Mouse (Mus musculus) mouse trophoblast stem cell (cell line): ENCODE data around the gene Shisa9.

Experiments used
- in situ Hi-C, 2 experiments: fragments of 300-500 bp; cut with MseI, MboI; formaldehyde crosslinking; loops; 2 replicates in 1 of 2; 3 replicates in 1 of 2; pipeline ENCODE4 v1.15.1; 2025

Gene Shisa9

DNA sequence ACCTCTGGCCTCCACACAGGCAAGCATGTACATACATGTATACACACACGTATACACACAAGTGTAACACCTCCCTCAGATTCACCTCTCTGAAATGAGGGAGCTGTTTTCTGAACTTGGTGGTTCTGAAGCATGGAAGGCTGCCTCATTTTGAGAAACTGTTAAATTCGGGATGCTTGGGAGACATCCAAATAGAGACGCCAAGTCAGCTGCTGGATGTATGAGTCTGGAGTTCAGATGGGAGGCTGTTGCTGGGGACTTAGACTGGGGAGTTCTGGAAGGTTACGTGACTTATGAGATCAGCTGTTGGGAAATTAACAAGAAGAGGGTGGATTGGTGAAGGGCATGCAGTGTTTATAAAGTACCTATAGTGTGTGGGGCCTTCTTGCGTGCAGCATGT is 88.7 kb downstream of the Shisa9 start:
- in situ Hi-C loops: no loop called here

- in situ Hi-C loops: no loop called here
These were observed 92.4 kb downstream of the Shisa9 start for GRCm38 (mm10) chr16:12076270-12076669.

GRCm38 (mm10) chr16:12076700-12077099 is 92.8 kb downstream of the Shisa9 start:
- in situ Hi-C loops: no loop called here

DNA sequence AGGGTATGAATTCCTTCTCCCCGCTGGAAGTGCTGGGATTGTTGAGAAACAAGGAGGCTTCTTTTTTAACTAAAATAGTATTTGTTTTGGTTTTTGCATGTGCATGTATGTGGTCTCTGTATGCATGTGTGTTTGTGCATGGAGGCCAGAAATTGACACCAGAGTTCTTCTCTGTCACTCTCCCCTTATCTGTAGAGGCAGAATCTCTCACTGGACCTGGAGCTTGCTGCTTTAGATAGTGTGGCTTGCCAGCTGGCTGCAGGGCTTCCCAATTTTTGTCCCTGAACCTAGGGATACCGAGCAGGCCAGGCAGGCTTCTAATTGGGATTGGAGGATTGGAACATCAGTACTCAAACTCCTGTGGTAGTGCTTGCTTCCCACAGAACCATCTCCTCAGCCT is 99.2 kb downstream of the Shisa9 start:
- in situ Hi-C loops: no loop called here

DNA sequence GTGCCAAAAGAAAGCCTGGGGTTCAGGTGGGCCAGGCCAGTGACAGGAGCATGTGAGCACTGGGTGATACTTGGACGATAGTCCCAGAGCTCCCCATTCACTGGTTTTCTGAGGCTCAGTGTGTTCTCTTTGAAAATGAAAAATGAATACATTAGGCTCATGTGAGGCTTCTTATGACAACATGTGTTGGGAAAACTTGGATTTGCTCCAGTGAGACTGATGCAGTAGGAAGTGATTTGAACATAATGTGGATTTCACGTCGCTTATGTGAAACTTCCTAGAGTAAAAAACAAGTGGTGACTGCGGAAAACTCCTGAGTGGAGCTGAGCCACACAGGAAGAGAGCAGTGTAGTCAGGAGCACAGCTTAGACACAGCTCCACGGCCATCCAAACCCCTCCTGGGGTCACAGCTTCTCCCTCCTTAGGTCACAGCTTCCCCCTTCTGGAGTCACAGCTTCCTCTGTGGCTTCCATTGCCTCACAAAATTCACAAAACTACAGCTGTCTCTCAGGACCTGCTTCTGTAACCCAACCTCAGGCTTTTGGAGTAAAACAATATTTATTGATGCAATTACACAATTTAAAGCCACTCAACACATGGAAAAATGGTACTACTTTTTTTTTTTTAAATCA is 106.8 kb downstream of the Shisa9 start:
- in situ Hi-C loops: no loop called here

GRCm38 (mm10) chr16:12093253-12093652 is 109.3 kb downstream of the Shisa9 start:
- in situ Hi-C loops: no loop called here

DNA sequence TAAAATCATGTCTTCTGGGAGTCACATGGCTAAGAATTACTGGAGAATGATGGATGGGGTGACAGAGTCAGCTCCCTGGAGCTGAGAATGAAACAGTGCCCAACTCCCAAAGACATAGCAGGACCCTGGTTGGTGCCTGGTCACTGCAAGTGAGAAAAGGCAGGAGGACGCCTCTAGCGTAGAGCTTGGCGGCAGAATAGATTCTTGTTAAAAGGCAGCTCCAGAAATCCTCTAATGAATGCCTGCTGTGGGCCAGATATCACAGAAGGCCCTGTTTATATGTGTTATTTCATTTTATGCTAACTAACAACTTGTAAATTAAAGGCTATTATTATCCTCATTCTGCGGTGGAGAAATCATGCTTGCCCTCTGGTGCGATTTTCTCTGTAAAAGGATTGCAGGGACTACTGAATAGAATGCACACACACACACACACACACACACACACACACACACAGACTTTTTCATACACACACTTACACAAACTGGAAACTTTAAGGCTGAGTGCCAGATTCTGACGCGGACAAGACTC is 110.9 kb downstream of the Shisa9 start:
- in situ Hi-C loops: no loop called here

- in situ Hi-C loops: no loop called here
These were observed 111.5 kb downstream of the Shisa9 start for GRCm38 (mm10) chr16:12095365-12095764.

DNA sequence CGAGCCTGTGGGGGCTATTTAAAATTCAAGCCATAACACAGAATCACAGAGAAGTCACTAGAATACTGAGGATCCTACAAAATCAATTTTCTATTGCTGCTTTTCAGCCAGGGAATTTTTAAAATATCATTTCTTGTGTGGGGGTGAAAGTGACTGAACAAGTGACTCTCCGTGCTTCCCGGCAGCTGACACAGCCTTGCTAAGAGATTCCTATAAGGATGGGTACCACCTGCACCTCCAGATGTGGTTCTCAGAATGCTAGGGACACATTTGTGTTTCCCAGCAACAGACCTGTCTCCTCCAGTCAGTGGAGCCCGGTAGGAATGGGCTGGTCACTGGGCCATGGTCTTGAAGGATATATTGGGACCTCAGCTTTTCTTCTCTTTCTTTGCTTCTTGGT is 124.5 kb downstream of the Shisa9 start:
- in situ Hi-C loops: no loop called here

- in situ Hi-C loops: no loop called here
These were observed 127.0 kb downstream of the Shisa9 start for GRCm38 (mm10) chr16:12110851-12111437.

DNA sequence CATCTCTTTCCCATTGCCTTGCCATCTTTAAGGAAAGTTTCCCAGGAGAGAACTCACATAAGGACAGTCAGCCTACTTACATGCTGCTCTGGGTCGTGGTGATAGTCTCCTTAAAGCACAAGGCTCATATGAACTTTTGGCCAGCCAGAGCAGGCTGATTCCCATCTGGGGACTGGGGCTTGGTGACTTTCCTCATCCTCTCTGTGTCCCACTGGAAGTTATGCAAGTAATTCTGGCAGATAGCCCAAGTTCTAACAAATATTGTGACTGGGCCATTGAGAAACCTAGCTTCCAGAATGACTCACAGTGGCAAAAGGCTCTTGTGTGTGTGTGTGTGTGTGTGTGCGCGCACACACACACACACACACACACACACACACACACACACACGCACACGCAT is 130.5 kb downstream of the Shisa9 start:
- in situ Hi-C loops: no loop called here

GRCm38 (mm10) chr16:12115040-12115856 is 131.3 kb downstream of the Shisa9 start:
- in situ Hi-C loops: no loop called here

DNA sequence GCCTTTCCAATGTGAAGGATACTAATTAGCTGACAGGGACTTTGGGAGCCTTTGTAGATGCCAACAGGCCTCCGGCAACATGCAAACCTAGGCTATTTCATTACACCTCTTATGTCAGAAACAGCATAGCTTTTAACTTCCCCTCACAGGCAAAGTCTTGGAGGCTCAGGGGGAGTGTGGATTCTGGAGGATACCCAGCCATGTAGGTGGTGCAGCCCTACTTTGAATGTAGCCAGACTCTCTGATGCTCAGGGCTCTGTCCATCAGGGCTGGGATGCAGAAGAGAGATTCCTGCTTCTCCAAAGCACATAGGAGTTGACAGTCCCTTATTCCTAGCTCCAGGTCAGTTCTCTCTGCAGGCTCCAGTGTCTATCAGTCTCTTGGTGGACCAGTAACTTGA is 133.0 kb downstream of the Shisa9 start:
- in situ Hi-C loops: no loop called here

- in situ Hi-C loops: no loop called here
These were observed 135.6 kb downstream of the Shisa9 start for GRCm38 (mm10) chr16:12119463-12119862.

DNA sequence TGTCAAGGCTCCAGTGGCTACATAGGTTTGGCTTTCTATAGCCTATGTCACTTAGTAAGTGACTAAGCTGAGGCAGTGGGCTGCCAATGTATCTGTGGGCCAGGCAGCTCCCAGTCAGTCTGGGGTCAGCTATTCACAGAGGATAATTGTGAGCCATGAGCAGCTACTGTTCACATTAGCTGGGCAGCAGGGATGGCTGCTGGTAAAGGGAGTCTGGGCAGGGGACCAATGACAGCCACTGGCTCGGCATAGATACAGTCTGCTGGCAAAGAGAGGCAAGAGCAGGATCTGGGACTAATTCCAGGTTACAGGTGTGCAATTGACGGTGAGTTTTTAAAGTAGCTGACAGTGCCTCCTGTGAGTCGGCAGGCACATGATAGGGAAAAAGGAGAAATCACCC is 145.9 kb downstream of the Shisa9 start:
- in situ Hi-C loops: no loop called here

- in situ Hi-C loops: no loop called here
These were observed 162.8 kb downstream of the Shisa9 start for GRCm38 (mm10) chr16:12146666-12147065.

- in situ Hi-C loops: no loop called here
These were observed 168.1 kb downstream of the Shisa9 start for GRCm38 (mm10) chr16:12151986-12152385.

- in situ Hi-C loops: no loop called here
These were observed 170.6 kb downstream of the Shisa9 start for GRCm38 (mm10) chr16:12154476-12154875.

GRCm38 (mm10) chr16:12173482-12174041 is 189.6 kb downstream of the Shisa9 start:
- in situ Hi-C loops: no loop called here

DNA sequence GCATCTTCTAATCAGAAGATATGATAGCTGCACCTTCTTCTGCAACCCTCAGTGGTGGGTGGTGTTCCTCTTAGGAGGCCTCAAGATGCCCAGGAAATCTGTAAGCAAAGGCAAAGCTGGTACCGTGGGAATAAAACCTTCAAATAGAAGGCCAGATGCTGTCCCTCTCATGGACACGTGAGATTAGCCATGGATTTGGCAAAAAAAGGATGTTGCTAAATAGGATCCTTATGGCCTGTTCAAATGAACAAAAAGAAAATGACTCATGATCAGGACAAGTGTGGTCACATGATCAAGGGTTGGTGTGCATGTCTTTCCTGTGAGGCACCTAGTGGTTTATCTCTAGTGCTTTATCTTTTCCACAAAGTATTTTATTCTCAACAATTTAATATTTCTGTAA is 194.1 kb downstream of the Shisa9 start:
- in situ Hi-C loops: no loop called here

DNA sequence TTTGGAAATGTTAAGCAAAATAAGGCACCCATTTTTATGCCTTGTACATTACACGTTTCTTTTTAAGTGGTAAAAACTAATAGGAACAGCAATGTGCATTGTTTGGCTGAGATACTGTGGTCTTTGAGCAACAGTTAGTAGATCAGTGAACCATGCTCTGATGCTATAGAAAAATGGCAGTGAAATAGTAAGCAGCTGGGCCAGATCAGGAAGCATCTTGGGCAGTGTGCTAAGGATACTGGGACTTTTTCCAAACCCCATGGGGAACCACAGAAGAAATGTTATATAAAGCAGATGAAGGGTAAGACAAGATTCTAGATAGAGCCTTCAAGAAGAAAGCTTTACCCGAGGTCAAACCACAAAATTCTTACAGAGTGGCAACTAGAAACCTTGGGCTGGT is 205.8 kb downstream of the Shisa9 start:
- in situ Hi-C loops: no loop called here

DNA sequence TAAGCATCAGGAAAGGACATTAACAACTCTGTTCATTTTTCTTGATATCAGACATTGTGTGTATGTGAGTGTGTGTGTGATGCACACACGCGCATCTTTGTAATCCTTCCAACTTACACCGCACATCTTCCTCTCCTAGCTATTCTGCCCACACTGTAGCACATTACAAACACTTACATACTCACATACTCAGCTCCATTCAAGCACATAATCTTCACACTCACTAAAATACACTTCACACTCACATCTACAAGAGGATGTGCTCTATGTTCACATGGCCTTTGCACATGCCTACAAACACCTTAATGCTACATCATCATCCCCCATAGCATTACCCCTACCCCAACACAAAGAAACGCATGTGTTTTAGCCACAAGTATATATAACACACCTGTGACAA is 212.9 kb downstream of the Shisa9 start:
- in situ Hi-C loops: no loop called here
